Mouse (Mus musculus) hindbrain, postnatal 0 days (tissue): ENCODE measurements around the gene Gpr173. TPM values are rescaled to one million over a fixed set of nuclear protein-coding genes. Genes with fewer than 3 reads are reported as not detected.

Source experiments
- ATAC-seq: fragments of 200-750 bp; cut with Nextera tagmentation; 2 replicates; pipeline ENCODE4 v1.8.0; 2017; ENCODE audit warnings: mild to moderate bottlenecking, moderate TSS enrichment, moderate library complexity
- DNase-seq: peaks from one replicate; pipeline ENCODE4 v3.0.0-alpha.2; 2015; ENCODE audit warnings: low spot score
- H3K27ac ChIP-seq: fragments of 300-500 bp; sonication (generic); 2 replicates; pipeline ENCODE4 v1.5.1; 2014; ENCODE audit warnings: mild to moderate bottlenecking
- H3K27me3 ChIP-seq: fragments of 300-500 bp; sonication (generic); 2 replicates; pipeline ENCODE4 v1.6.1; 2014; ENCODE audit warnings: low read length, mixed read lengths; ENCODE audit not compliant: insufficient read depth
- H3K36me3 ChIP-seq: fragments of 300-500 bp; sonication (generic); 2 replicates; pipeline ENCODE4 v1.6.1; 2014; ENCODE audit warnings: low read length, mixed read lengths; ENCODE audit not compliant: insufficient read depth
- H3K4me1 ChIP-seq: fragments of 300-500 bp; sonication (generic); 2 replicates; pipeline ENCODE4 v1.6.1; 2014; ENCODE audit warnings: antibody characterized with exemption, low read length, mixed read lengths; ENCODE audit not compliant: insufficient read depth
- H3K4me2 ChIP-seq: fragments of 300-500 bp; sonication (generic); 2 replicates; pipeline ENCODE4 v1.6.1; 2014; ENCODE audit warnings: low read depth, mild to moderate bottlenecking, low read length, moderate library complexity, mixed read lengths
- H3K4me3 ChIP-seq: fragments of 300-500 bp; sonication (generic); 2 replicates; pipeline ENCODE4 v1.5.1; 2014; ENCODE audit warnings: low read length
- H3K9ac ChIP-seq: fragments of 300-500 bp; sonication (generic); replicated peaks from 2 replicates; pipeline ENCODE4 v1.6.1; 2014; ENCODE audit warnings: mild to moderate bottlenecking, low read length, moderate library complexity, mixed read lengths
- H3K9me3 ChIP-seq: fragments of 300-500 bp; sonication (generic); 2 replicates; pipeline ENCODE4 v1.6.1; 2016; ENCODE audit warnings: low read length, mixed read lengths
- CTCF ChIP-seq: IDR thresholded peaks from 2 replicates; pipeline ENCODE4 v1.5.1; 2016; ENCODE audit warnings: antibody characterized with exemption, control low read depth, low read depth
- WGBS: fragments of 180-500 bp; shearing (Covaris S2); extraction: QIAGEN DNeasy Blood & Tissue Kit; methylation state at CpG from one replicate; pipeline ENCODE4 v1.1.7; 2014; 5-methylcytosine and 5-hydroxymethylcytosine counted together
- polyA plus RNA-seq: library from polyadenylated mRNA; unstranded; fragments of >200 nt; fragmentation: Nextera tagmentation; extraction: Ambion mirVana; gene quantifications from 2 replicates; pipeline ENCODE4 v1.2.1, GENCODE M21; 2015
- total RNA-seq: library from RNA; depleted of rRNA; stranded (reverse); fragments of >200 nt; gene quantifications from 2 replicates; pipeline ENCODE4 v1.2.3, GENCODE M21; 2014

Gpr173 gene
- total and polyA plus RNA-seq, 2 experiments from 2014 or later: 6.8 to 30.1 TPM

GRCm38 (mm10) chrX:152327689-152328052 is 40.8 kb downstream of the Gpr173 start:
- Histone ChIP-seq H3K4me3 (peak overlapping the region; percentile 53), H3K4me1 (no peaks in the 10 kb centered on the region), H3K9me3 (no peaks in the 10 kb centered on the region), H3K4me2 (peak overlapping the region; percentile 60), H3K9ac (no peak overlapping the region), H3K36me3 (no peaks in the 10 kb centered on the region), H3K27me3 (no peaks in the 10 kb centered on the region), H3K27ac (peak overlapping the region; percentile 71; the same call in 1 of the 2 replicates)
- ATAC-seq: peak; percentile 52
- TF ChIP-seq CTCF: no peak
- no peak for DNase-seq
- 31% methylated on average over 8 of the region's 8 CpGs for WGBS

- 27% methylated on average over 29 of the region's 29 CpGs for WGBS
Measured at GRCm38 (mm10) chrX:152326996-152327688, 41.4 kb downstream of the Gpr173 start, which contains the start of gene Kantr. Kantr (minus strand) TSS chrX:152327495.

GRCm38 (mm10) chrX:152323584-152323983 is 44.9 kb downstream of the Gpr173 start:
- Histone ChIP-seq H3K4me3 (no peak overlapping the region), H3K4me1 (no peaks in the 10 kb centered on the region), H3K36me3 (no peaks in the 10 kb centered on the region), H3K9me3 (no peaks in the 10 kb centered on the region), H3K27ac (no peak overlapping the region), H3K4me2 (no peak overlapping the region), H3K9ac (no peak overlapping the region), H3K27me3 (peaks cover 3% of the 10 kb centered on the region; the same call in 1 of the 2 replicates)
- WGBS: 97% methylated on average over 1 of the region's 1 CpGs
- no peak for ATAC-seq
- no peak for TF ChIP-seq CTCF
- no peak for DNase-seq

More at GRCm38 (mm10) chrX:152326996-152327688, 41.4 kb downstream of the Gpr173 start, which contains the start of gene Kantr:
- Histone ChIP-seq H3K27me3 (no peaks in the 10 kb centered on the region), H3K36me3 (no peaks in the 10 kb centered on the region), H3K27ac (peak within 1 kb of the TSS; percentile 71; the same call in 1 of the 2 replicates), H3K9me3 (no peaks in the 10 kb centered on the region), H3K4me2 (peak within 1 kb of the TSS; percentile 60), H3K4me1 (no peaks in the 10 kb centered on the region), H3K9ac (peak within 1 kb of the TSS; percentile 68), H3K4me3 (peak within 1 kb of the TSS; percentile 53)
- TF ChIP-seq CTCF: no peak
- peak; percentile 99 for ATAC-seq
- DNase-seq: peak; percentile 90

DNA sequence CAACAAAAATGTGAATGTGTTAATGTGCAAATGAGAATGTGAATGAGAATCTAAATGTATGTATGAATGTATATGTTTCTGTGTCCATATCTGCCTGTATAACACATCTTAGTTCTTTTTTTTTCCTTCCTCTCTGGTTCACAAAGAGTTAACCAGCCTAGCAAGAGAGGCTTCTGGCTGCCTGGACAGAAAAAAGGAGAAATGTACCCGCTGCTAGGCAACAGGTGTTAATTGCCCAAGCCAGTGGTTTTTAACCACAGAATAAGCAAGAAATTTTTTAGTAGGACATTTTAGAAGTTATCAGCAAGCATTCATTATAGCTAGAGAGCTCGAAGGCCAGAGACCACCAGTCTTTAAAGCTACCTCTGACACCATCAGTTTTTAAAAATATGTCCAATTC is 45.7 kb downstream of the Gpr173 start:
- Histone ChIP-seq H3K9me3 (no peaks in the 10 kb centered on the region), H3K27me3 (peaks cover 3% of the 10 kb centered on the region; the same call in 1 of the 2 replicates), H3K9ac (no peak overlapping the region), H3K4me3 (no peak overlapping the region), H3K27ac (no peak overlapping the region), H3K4me1 (no peaks in the 10 kb centered on the region), H3K36me3 (no peaks in the 10 kb centered on the region), H3K4me2 (no peak overlapping the region)
- ATAC-seq (no peak), DNase-seq (peak; percentile 7)
- TF ChIP-seq CTCF: no peak
- 38% methylated on average over 2 of the region's 2 CpGs for WGBS

DNA sequence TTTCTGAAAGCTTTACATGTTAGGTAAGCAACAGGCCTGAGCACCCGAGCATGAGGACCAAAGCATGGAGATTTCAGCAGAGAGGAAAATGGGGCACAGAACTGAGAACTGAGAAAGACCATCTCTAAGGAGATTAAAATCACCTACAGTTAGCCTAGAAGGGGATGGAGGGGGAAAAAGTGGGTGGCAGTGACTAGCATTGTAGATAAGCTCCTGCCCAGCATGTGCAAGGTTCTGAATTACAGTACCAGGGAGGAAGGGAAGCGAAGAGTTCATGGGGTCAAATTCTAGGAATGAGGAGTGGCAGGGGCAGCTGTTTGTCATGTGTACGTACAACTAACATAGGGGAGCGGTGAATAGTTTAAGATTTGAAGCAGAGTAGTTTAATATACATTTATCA is 48.0 kb downstream of the Gpr173 start:
- Histone ChIP-seq H3K4me3 (no peak overlapping the region), H3K27ac (no peak overlapping the region), H3K9me3 (no peaks in the 10 kb centered on the region), H3K4me1 (no peaks in the 10 kb centered on the region), H3K27me3 (peaks cover 3% of the 10 kb centered on the region; the same call in 1 of the 2 replicates), H3K36me3 (no peaks in the 10 kb centered on the region), H3K4me2 (no peak overlapping the region), H3K9ac (no peak overlapping the region)
- DNase-seq (no peak), ATAC-seq (no peak)
- 87% methylated on average over 4 of the region's 4 CpGs for WGBS
- no peak for TF ChIP-seq CTCF

GRCm38 (mm10) chrX:152307942-152308341 is 60.6 kb downstream of the Gpr173 start:
- H3K27me3 ChIP-seq: 0 out of 2 replicates have a peak, but pooled peaks cover 5% of the 10 kb centered on the region
- H3K27ac ChIP-seq: no peak overlapping the region
- no peaks in the 10 kb centered on the region for H3K4me1 ChIP-seq
- peak; percentile 57 for TF ChIP-seq CTCF
- no peak overlapping the region for H3K4me3 ChIP-seq
- DNase-seq: peak; percentile 54
- H3K36me3 ChIP-seq: no peaks in the 10 kb centered on the region
- ATAC-seq: no peak
- 49% methylated on average over 2 of the region's 2 CpGs for WGBS
- H3K9ac ChIP-seq: no peak overlapping the region
- H3K9me3 ChIP-seq: no peaks in the 10 kb centered on the region
- H3K4me2 ChIP-seq: no peak overlapping the region

DNA sequence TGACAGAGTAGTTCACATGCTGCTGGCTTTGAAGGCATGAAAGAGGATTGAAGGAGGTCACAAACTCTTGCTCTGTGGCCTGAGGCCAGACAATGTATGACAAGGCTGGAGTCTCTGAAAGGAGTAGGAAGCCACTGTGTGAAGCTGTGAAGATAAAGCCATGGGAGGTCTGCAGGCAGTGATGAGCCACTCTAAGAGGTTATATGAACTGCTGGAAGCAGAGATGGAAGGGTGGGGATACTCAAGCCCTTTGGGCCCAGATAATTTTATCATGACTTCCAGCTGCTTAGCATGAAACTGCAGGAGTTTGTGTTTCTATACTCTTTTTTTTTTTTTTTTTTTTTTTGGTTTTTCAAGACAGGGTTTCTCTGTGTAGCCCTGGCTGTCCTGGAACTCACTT is 61.1 kb downstream of the Gpr173 start:
- no peak overlapping the region for H3K9ac ChIP-seq
- H3K27me3 ChIP-seq: 0 out of 2 replicates have a peak, but pooled peaks cover 5% of the 10 kb centered on the region
- no peak for TF ChIP-seq CTCF
- H3K9me3 ChIP-seq: no peaks in the 10 kb centered on the region
- no peaks in the 10 kb centered on the region for H3K4me1 ChIP-seq
- no peaks in the 10 kb centered on the region for H3K36me3 ChIP-seq
- no peak overlapping the region for H3K27ac ChIP-seq
- DNase-seq (no peak), ATAC-seq (no peak)
- no peak overlapping the region for H3K4me2 ChIP-seq
- no peak overlapping the region for H3K4me3 ChIP-seq
